Mouse (Mus musculus): Measurements from ENCODE around the gene Higd1b.
A peak's percentile ranks its signal among the peaks of the same experiment; 100 is the strongest.

Gene Higd1b

DNA sequence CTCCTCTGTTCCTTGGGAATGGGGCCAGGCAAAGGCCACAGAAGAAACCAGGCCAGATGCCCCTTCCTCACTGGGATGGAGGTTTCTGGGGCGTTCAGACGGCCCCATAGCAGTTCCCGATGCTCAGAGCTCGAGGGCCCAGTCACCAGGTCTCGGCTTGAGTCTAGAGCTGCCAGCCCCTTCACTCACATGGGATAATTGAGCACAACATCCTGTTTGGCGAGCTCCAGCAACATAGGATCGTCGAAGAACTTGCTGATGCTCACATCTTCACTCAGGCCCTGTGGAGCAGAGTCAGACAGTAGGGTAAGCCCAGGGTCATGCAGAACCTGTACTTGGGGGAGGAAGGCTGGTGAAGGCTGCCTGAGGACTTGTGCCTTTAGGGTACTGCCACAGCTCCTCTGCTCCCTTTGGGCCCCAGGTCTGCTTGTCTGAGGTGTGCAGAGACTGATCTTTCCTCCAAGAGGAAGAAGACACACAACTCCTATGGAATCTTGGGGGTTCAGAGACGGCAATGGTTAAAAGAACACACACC is 3.0 kb downstream of the Higd1b start:
- DNase-seq (ENCODE audit: low read depth): no peak

DNA sequence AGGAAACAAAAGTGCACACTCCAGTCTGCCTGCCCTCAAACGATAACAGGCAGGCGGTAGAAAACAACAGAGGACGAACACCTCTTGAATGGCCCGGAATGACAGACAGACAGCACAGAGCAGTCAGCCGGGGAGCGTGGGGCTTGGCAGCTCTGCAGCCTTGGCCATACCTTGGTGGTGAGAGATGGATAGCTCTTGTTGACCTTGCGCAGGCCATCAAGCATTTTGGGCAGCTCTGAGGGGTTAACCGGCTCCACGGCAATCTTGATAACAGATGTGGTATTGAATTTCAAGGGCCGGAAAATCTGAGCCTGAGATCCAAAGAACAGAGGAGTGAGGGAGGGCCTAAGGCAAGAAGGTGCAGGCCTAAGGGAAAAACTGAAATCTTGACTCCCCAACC is 10.3 kb downstream of the Higd1b start:
- no peak for DNase-seq (ENCODE audit: low read depth)

DNA sequence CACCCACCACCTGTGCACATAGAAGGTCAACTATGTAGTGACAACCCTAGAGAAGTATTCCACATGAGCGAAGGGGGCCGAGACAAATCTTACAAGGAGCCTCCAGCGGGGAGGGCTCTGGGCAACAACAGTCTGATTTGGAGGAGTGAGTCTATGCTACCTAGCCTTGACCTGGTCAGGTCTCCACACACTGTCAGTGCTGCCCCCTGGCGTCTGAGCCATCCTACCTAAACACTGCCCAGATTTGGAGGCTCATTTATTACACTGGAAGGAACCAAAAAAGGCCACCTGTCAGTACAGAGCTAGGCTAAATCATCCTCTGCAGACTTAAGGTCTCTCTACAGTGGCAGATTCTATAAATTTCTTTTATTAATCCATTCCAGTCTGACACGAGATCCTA is 16.2 kb downstream of the Higd1b start:
- DNase-seq (ENCODE audit: low read depth): peak; percentile 27

GRCm38 (mm10) chr11:102853760-102854159 is 18.1 kb downstream of the Higd1b start:
- no peak for DNase-seq (ENCODE audit: low read depth)

DNA sequence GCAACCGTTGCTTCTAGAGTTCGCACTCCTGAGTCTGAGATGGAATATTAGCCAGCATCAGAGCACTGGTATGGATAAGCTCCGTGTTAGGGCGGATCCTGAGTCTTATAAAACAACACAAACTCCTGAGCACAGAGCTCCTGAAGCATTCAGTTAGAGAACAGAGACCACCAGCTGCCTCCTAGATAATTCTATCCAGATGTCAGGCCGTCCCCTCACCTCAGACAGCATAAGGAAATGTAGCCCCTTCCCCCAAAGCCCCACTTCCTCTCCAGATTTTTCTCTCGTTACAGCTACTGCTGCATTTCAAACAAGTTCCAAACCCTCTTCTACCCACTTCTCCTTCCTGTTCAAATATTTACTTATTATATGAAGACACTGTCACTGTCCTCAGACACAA is 20.3 kb downstream of the Higd1b start:
- DNase-seq (ENCODE audit: low read depth): no peak

DNA sequence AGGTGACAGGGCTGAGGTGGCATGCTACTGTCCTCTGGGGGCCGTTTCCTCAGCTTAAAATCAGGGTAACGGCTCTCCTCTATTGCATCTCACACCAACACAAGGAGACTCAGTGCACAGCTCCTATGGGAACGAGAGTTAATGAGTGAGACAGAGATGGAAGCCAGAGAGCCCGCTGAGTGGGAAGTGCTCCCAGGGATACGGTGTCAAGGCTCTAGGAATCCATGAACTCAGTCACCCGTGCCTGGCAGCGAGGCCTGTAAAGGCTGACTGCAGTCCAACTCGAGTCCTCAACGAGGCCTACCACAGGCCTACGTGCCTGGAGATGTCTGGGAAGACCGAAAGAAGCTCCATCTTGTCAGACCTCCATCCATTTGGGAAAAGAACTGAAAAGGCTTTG is 23.3 kb downstream of the Higd1b start:
- DNase-seq (ENCODE audit: low read depth): no peak

- DNase-seq (ENCODE audit: low read depth): no peak
These were observed 24.3 kb downstream of the Higd1b start for GRCm38 (mm10) chr11:102859933-102860332.

- DNase-seq (ENCODE audit: low read depth): peak; percentile 54
These were observed 28.6 kb downstream of the Higd1b start for GRCm38 (mm10) chr11:102864272-102864671.

- DNase-seq (ENCODE audit: low read depth): no peak
These were observed 39.2 kb downstream of the Higd1b start for GRCm38 (mm10) chr11:102874801-102875334.

- DNase-seq (ENCODE audit: low read depth): no peak
These were observed 43.9 kb downstream of the Higd1b start for GRCm38 (mm10) chr11:102879558-102879957.

DNA sequence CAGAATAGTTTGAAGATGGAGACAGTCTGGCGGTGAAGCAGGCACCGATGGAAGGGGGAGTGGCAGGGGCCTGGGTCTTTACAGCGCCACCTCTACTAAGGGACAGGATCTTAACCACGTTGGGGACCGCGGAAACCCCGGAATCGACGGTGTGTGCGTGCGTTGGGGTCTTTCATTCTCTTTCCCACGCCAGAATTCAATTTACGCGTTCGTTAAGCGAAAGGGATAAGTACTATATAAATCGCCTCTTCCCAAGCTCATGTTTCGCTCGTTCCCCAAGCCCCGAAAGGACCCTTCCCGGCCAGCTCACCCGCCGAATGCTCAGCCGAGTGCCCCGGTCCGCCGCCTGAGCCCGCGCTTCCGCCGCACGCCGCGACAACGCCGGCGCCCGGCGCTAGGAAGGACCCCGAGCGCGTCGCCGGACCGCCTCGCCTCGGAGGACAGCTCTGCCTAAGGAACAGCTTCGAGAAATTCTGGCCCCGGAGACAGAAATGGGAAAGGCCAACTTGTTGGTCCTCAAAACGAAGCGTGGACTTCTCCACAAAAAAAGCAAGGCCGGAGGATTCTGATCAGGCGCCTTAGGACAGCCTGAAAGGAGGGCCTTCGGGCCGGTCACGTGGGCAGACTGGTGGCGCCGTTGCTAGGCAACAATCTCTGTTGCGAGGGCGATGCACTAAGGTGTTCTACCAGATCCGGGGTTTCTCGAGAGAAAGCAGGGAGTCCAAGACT is 45.1 kb downstream of the Higd1b start, which contains the start of the genes Eftud2 and Ccdc103:
Eftud2 (minus strand) TSS at position 401 of the 729 bp plus-strand sequence.
Ccdc103 (plus strand) TSS at position 620 of the 729 bp plus-strand sequence.
- DNase-seq (ENCODE audit: low read depth): peak; percentile 75

- DNase-seq (ENCODE audit: low read depth): no peak
These were observed 45.9 kb downstream of the Higd1b start for GRCm38 (mm10) chr11:102881314-102882198.

- DNase-seq (ENCODE audit: low read depth): no peak
These were observed 49.1 kb downstream of the Higd1b start, which contains the start of gene Fam187a for GRCm38 (mm10) chr11:102884616-102885219. Fam187a (plus strand) TSS chr11:102885169.

DNA sequence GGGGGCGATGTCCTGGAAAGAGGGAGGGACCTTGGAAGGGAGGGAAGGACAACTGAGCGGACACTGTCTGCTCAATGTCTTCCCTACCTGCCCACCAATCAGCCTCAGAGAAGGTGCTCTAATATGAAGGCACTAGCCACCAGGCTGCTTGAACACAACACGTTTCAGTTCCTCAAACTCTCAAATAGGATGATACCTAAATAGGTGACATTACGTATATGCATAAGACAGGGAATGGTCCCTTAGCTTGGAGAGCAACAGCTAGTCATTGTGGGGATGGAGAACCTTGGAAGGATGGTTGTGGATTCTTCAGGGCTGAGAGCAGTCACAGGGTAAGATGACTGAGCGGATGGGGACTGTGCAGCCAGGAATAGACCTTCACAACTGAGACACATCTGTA is 51.8 kb downstream of the Higd1b start:
- DNase-seq (ENCODE audit: low read depth): no peak

All from fibroblast of lung, adult 2 months (primary cell).